Mouse (Mus musculus) CH12.LX (cell line): ENCODE results near the gene Spopl. TPM values are rescaled to one million over a fixed set of nuclear protein-coding genes. Genes with fewer than 3 reads are reported as not detected.

ENCODE experiments used
- DNase-seq: peaks from one replicate; pipeline ENCODE4 v3.0.0-alpha.2; 2013; ENCODE audit errors: extremely low read depth
- H3K27ac ChIP-seq: 2 replicates; pipeline ENCODE4 v1.5.1; 2012; ENCODE audit warnings: low read depth, mild to moderate bottlenecking, control low read depth, moderate library complexity; ENCODE audit not compliant: insufficient read depth
- H3K27me3 ChIP-seq: replicated peaks from 2 replicates; pipeline ENCODE3; 2012; ENCODE audit warnings: inconsistent platforms
- H3K36me3 ChIP-seq, 2 experiments: replicated peaks in 1 of 2; 2 replicates each; pipeline versions ENCODE3 to v1.6.1; 2012; ENCODE audit warnings: inconsistent platforms in 1 of 2, low read length in 1 of 2, mild to moderate bottlenecking in 1 of 2, mixed read lengths in 1 of 2, moderate library complexity in 1 of 2; ENCODE audit not compliant: control insufficient read depth in 1 of 2, insufficient read depth in 1 of 2
- H3K4me1 ChIP-seq, 2 experiments: 2 replicates each; pipeline ENCODE4 v1.6.1; 2012; ENCODE audit warnings: inconsistent platforms in 1 of 2, moderate library complexity in 1 of 2; ENCODE audit not compliant: insufficient read depth in 2 of 2, control insufficient read depth in 1 of 2
- H3K4me2 ChIP-seq: 2 replicates; pipeline ENCODE4 v1.6.1; 2012; ENCODE audit warnings: low read depth, mild to moderate bottlenecking, control low read depth; ENCODE audit not compliant: poor library complexity, insufficient read depth, severe bottlenecking
- H3K4me3 ChIP-seq, 3 experiments: fragments of 150-350 bp in 1 of 3; sonication (generic) in 1 of 3; replicated peaks in 1 of 3; 2 replicates each; pipeline versions ENCODE3 to v1.5.1; 2011 to 2012; ENCODE audit warnings: low read depth in 2 of 3, low read length in 2 of 3, mild to moderate bottlenecking in 2 of 3, moderate library complexity in 2 of 3, control low read depth in 1 of 3, improper control_type of control experiment in 1 of 3, inconsistent platforms in 1 of 3, mixed read lengths in 1 of 3; ENCODE audit not compliant: poor library complexity in 1 of 3
- H3K79me2 ChIP-seq: replicated peaks from 2 replicates; pipeline ENCODE4 v1.6.1; 2012; ENCODE audit warnings: mild to moderate bottlenecking, moderate library complexity; ENCODE audit not compliant: control insufficient read depth, poor library complexity, insufficient read depth, severe bottlenecking; ENCODE audit errors: extremely low read depth
- H3K9ac ChIP-seq: 2 replicates; pipeline ENCODE4 v1.6.1; 2012; ENCODE audit warnings: low read depth, mild to moderate bottlenecking, control low read depth, moderate library complexity; ENCODE audit not compliant: insufficient read depth
- H3K9me3 ChIP-seq: replicated peaks from 2 replicates; pipeline ENCODE3; 2012; ENCODE audit warnings: low read length, inconsistent platforms, mixed read lengths
- ELF1 ChIP-seq: IDR thresholded peaks from 2 replicates; pipeline ENCODE4 v1.6.1; 2014; ENCODE audit warnings: low read depth, mild to moderate bottlenecking, inconsistent platforms, low read length, improper control_type of control experiment
- EP300 ChIP-seq: IDR thresholded peaks from 2 replicates; pipeline ENCODE4 v1.6.1; 2011; ENCODE audit warnings: low read length, improper control_type of control experiment
- ETS1 ChIP-seq: conservative IDR thresholded peaks from 2 replicates; pipeline ENCODE4 v1.6.1; 2012; ENCODE audit warnings: low read depth, mild to moderate bottlenecking, inconsistent platforms, low read length, improper control_type of control experiment, moderate library complexity
- HCFC1 ChIP-seq: IDR thresholded peaks from 2 replicates; pipeline ENCODE4 v1.6.1; 2012; ENCODE audit warnings: low read depth, mild to moderate bottlenecking, inconsistent platforms, low read length, improper control_type of control experiment
- KAT2A ChIP-seq: IDR thresholded peaks from 2 replicates; pipeline ENCODE4 v1.6.1; 2012; ENCODE audit warnings: low read length, improper control_type of control experiment, inconsistent platforms; ENCODE audit not compliant: insufficient replicate concordance
- MAX ChIP-seq: IDR thresholded peaks from 2 replicates; pipeline ENCODE4 v1.6.1; 2011; ENCODE audit warnings: low read length, improper control_type of control experiment
- MAZ ChIP-seq: IDR thresholded peaks from 2 replicates; pipeline ENCODE4 v1.6.1; 2012; ENCODE audit warnings: low read depth, mild to moderate bottlenecking, inconsistent platforms, low read length, improper control_type of control experiment, moderate library complexity
- MXI1 ChIP-seq: IDR thresholded peaks from 2 replicates; pipeline ENCODE4 v1.6.1; 2011; ENCODE audit warnings: mild to moderate bottlenecking, low read depth, low read length, improper control_type of control experiment
- MYC ChIP-seq: IDR thresholded peaks from 2 replicates; pipeline ENCODE4 v1.6.1; 2011; ENCODE audit warnings: low read depth, mild to moderate bottlenecking, improper control_type of control experiment, low read length
- NELFE ChIP-seq: IDR thresholded peaks from 2 replicates; pipeline ENCODE4 v1.6.1; 2011; ENCODE audit warnings: low read depth, low read length, improper control_type of control experiment
- NRF1 ChIP-seq: IDR thresholded peaks from 2 replicates; pipeline ENCODE4 v1.6.1; 2014; ENCODE audit warnings: low read depth, mild to moderate bottlenecking, inconsistent platforms, low read length, improper control_type of control experiment, moderate library complexity
- POLR2A ChIP-seq: IDR thresholded peaks from 2 replicates; pipeline ENCODE4 v1.6.1; 2011; ENCODE audit warnings: low read depth, mild to moderate bottlenecking, improper control_type of control experiment, low read length
- POLR2AphosphoS2 ChIP-seq: IDR thresholded peaks from 2 replicates; pipeline ENCODE4 v1.6.1; 2011; ENCODE audit warnings: low read depth, low read length, improper control_type of control experiment
- RCOR1 ChIP-seq: conservative IDR thresholded peaks from 2 replicates; pipeline ENCODE4 v1.6.1; 2012; ENCODE audit warnings: low read depth, mild to moderate bottlenecking, inconsistent platforms, low read length, improper control_type of control experiment
- TBP ChIP-seq: conservative IDR thresholded peaks from 2 replicates; pipeline ENCODE4 v1.6.1; 2011; ENCODE audit warnings: low read depth, low read length, improper control_type of control experiment
- TCF12 ChIP-seq: IDR thresholded peaks from 2 replicates; pipeline ENCODE4 v1.6.1; 2014; ENCODE audit warnings: low read depth, mild to moderate bottlenecking, inconsistent platforms, low read length, improper control_type of control experiment
- UBTF ChIP-seq: IDR thresholded peaks from 2 replicates; pipeline ENCODE4 v1.6.1; 2012; ENCODE audit warnings: low read depth, mild to moderate bottlenecking, inconsistent platforms, low read length, improper control_type of control experiment, moderate library complexity
- USF1 ChIP-seq: IDR thresholded peaks from 2 replicates; pipeline ENCODE4 v1.6.1; 2014; ENCODE audit warnings: low read depth, mild to moderate bottlenecking, inconsistent platforms, low read length, improper control_type of control experiment
- USF2 ChIP-seq: conservative IDR thresholded peaks from 2 replicates; pipeline ENCODE4 v1.6.1; 2011; ENCODE audit warnings: low read depth, low read length, improper control_type of control experiment
- ZMIZ1 ChIP-seq: IDR thresholded peaks from 2 replicates; pipeline ENCODE4 v1.6.1; 2012; ENCODE audit warnings: low read depth, mild to moderate bottlenecking, inconsistent platforms, low read length, improper control_type of control experiment
- dilution Hi-C: fragments of 300-500 bp; cut with MboI; formaldehyde crosslinking; loops from 2 replicates; pipeline ENCODE4 v1.14.3; 2020; ENCODE audit warnings: low sequenced_read_pairs; ENCODE audit not compliant: extremely low pct_unique_long_range_greater_than_20kb, extremely low pct_ligation_motif_present
- in situ Hi-C: fragments of 300-500 bp; cut with MboI; formaldehyde crosslinking; loops from 3 replicates; pipeline ENCODE4 v1.14.3; 2019; ENCODE audit warnings: low sequenced_read_pairs, low pct_ligation_motif_present, low pct_unique_long_range_greater_than_20kb, mixed read lengths
- polyA plus RNA-seq: library from polyadenylated mRNA; unstranded; fragments of >175 nt; gene quantifications from 2 replicates; pipeline ENCODE4 v1.2.1, GENCODE M21; 2012; ENCODE audit warnings: low read depth; ENCODE audit not compliant: insufficient read length
- total RNA-seq, 2 experiments: library from RNA; depleted of rRNA; stranded (reverse); fragments of 300-350 nt in 1 of 2; fragments of >200 nt in 1 of 2; gene quantifications; 2 replicates each; pipeline ENCODE4 v1.2.3; 2012 to 2014

Spopl gene
- total RNA-seq (2012; rRNA removed): 9.4 and 12.2 TPM in 2 replicates
- total RNA-seq (2014; rRNA removed): 10.4 and 11.0 TPM in 2 replicates
- polyA plus RNA-seq: 5.2 and 5.9 TPM in 2 replicates

DNA sequence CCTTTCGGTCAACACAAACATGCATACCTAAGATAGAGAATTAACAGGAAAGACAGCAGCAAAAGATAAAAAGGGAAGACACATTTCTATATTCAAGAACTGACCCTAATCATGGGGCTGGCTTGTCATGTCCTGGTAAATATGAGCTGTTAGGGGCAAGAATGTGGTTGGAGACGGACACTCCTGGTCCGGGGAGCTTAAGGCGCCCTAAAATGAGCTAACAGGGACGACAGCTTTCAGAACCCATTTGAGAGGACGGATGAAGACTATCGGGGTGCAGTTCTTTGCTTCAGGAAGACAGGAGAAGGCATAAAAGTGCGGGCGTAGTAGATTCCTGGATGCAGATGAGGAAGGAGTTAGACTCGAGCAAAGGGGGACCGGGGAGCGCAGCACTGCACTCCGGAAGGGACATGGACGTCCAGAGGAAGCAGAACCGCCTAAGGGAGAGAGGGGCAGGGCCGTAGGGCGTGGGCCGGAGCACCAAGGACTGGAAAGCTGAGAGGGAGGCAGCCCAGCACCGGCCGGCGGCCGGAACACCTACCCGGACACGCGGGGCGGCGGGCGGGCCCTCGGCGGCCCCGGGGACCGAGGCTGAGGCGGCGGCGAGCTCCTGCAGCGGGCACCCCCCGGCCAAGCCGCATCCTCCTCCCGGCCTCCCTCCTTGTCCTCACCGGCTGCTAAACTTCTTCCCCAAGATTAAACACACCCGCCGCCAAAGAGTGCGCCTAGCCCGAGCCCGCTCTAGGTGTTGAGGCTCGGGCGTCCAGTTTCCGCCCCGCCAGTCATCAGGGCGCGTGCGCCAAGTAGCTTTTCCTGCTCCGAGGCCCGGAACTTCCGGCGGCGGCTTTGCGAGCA, at the start of gene Spopl:
Gene Spopl (minus strand): TSS at position 805 of the 855 bp plus-strand sequence.
- Histone ChIP-seq H3K36me3 (peaks cover 3 to 15% of the 10 kb centered on the region in 2 experiments), H3K27me3 (no peaks in the 10 kb centered on the region), H3K79me2 (peaks cover 28% of the 10 kb centered on the region), H3K27ac (peak within 1 kb of the TSS; percentile 30), H3K9me3 (no peaks in the 10 kb centered on the region), H3K9ac (peak within 1 kb of the TSS; percentile 88), H3K4me1 (peaks cover 7 to 20% of the 10 kb centered on the region in 2 experiments; a peak in 3 of 4 replicates), H3K4me3 (peak within 1 kb of the TSS; percentile 85 to 95 (median 86)), H3K4me2 (peak within 1 kb of the TSS; percentile 96)
- dilution Hi-C loops: no loop called here
- DNase-seq: peak; percentile 86
- in situ Hi-C loops: no loop called here
- TF ChIP-seq MYC: no peak
- TF ChIP-seq NELFE: peak; percentile 79; the same call in 1 of the 2 replicates
- TF ChIP-seq POLR2A: peak; percentile 88
- no peak for TF ChIP-seq MAZ
- peak; percentile 60; the same call in 1 of the 2 replicates for TF ChIP-seq UBTF
- peak; percentile 80 for TF ChIP-seq HCFC1
- TF ChIP-seq KAT2A: 0 out of 2 replicates have a peak, but pooled peaks have one; percentile 37
- peak; percentile 86 for TF ChIP-seq NRF1
- TF ChIP-seq TBP: no peak
- TF ChIP-seq ELF1: peak; percentile 93
- no peak for TF ChIP-seq RCOR1
- TF ChIP-seq USF2: no peak
- no peak for TF ChIP-seq USF1
- TF ChIP-seq POLR2AphosphoS2: peak; percentile 44; the same call in 1 of the 2 replicates
- TF ChIP-seq MXI1: peak; percentile 40
- TF ChIP-seq ZMIZ1: 0 out of 2 replicates have a peak, but pooled peaks have one; percentile 21
- TF ChIP-seq ETS1: no peak
- no peak for TF ChIP-seq EP300
- TF ChIP-seq TCF12: peak; percentile 58
- no peak; the same call in 1 of the 2 replicates for TF ChIP-seq MAX
